Mouse (Mus musculus) embryonic facial prominence, embryonic 10.5 days (tissue): ENCODE measurements around the gene Rcbtb2. TPM values are rescaled to one million over a fixed set of nuclear protein-coding genes. Genes with fewer than 3 reads are reported as not detected.

Source experiments
- DNase-seq: peaks from one replicate; pipeline ENCODE4 v3.0.0-alpha.2; 2017; ENCODE audit warnings: low spot score
- H3K27ac ChIP-seq: fragments of 300-500 bp; sonication (generic); replicated peaks from 2 replicates; pipeline ENCODE4 v1.5.1; 2016; ENCODE audit warnings: mild to moderate bottlenecking
- H3K27me3 ChIP-seq: fragments of 300-500 bp; sonication (generic); replicated peaks from 2 replicates; pipeline ENCODE4 v1.6.1; 2016; ENCODE audit warnings: low read depth, mild to moderate bottlenecking; ENCODE audit not compliant: poor library complexity, severe bottlenecking
- H3K36me3 ChIP-seq: fragments of 300-500 bp; sonication (generic); replicated peaks from 2 replicates; pipeline ENCODE4 v1.6.1; 2016; ENCODE audit warnings: mild to moderate bottlenecking, moderate library complexity
- H3K4me1 ChIP-seq: fragments of 300-500 bp; sonication (generic); 2 replicates; pipeline ENCODE4 v1.6.1; 2016
- H3K4me3 ChIP-seq: fragments of 300-500 bp; sonication (generic); 2 replicates; pipeline ENCODE4 v1.5.1; 2016; ENCODE audit warnings: mild to moderate bottlenecking, moderate library complexity
- H3K9me3 ChIP-seq: fragments of 300-500 bp; sonication (generic); 2 replicates; pipeline ENCODE4 v1.6.1; 2016; ENCODE audit warnings: mild to moderate bottlenecking
- WGBS: fragments of 180-500 bp; shearing (Covaris S2); methylation state at CpG from one replicate; pipeline ENCODE4 v1.1.7; 2016; 5-methylcytosine and 5-hydroxymethylcytosine counted together
- polyA plus RNA-seq: library from polyadenylated mRNA; unstranded; fragments of >200 nt; fragmentation: Nextera tagmentation; extraction: Ambion mirVana; gene quantifications from 2 replicates; pipeline ENCODE4 v1.2.1, GENCODE M21; 2016

Gene Rcbtb2
- polyA plus RNA-seq, 1 experiment from 2014 or later: 171 TPM

DNA sequence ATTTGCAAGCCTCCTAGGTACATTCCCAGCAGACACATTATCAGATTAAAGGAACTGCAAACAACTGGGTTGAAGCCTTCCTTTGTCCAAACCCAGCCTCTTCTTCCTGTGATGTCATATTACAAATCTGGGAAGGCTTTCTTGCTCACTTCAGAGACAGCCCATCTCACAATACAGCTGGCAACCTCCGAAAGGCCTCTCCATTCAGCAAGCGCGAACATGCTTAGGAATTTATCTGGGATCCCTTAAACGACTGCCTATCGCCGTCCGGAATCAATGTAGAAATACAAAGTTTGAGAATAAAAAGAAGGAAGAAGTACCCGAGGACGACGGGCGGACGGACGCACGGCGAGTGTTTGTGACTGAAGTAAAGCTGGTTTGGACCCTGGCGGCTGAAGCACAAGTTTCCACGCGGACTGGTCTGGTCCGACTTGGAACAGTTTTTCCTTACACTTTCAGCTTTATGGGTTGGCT is 115.0 kb downstream of the Rcbtb2 start, which contains the start of gene Lpar6:
Lpar6 (plus strand) TSS at position 48 of the 474 bp plus-strand sequence.
- H3K27me3 ChIP-seq: no peaks in the 10 kb centered on the region
- peak within 1 kb of the TSS; percentile 66 for H3K4me3 ChIP-seq
- no peaks in the 10 kb centered on the region for H3K9me3 ChIP-seq
- peak within 1 kb of the TSS; percentile 94 for H3K27ac ChIP-seq
- H3K4me1 ChIP-seq: peaks cover 28% of the 10 kb centered on the region
- H3K36me3 ChIP-seq: peaks cover 18% of the 10 kb centered on the region
- DNase-seq: peak; percentile 75
- WGBS: under 1% methylated on average over 19 of the region's 19 CpGs

DNA sequence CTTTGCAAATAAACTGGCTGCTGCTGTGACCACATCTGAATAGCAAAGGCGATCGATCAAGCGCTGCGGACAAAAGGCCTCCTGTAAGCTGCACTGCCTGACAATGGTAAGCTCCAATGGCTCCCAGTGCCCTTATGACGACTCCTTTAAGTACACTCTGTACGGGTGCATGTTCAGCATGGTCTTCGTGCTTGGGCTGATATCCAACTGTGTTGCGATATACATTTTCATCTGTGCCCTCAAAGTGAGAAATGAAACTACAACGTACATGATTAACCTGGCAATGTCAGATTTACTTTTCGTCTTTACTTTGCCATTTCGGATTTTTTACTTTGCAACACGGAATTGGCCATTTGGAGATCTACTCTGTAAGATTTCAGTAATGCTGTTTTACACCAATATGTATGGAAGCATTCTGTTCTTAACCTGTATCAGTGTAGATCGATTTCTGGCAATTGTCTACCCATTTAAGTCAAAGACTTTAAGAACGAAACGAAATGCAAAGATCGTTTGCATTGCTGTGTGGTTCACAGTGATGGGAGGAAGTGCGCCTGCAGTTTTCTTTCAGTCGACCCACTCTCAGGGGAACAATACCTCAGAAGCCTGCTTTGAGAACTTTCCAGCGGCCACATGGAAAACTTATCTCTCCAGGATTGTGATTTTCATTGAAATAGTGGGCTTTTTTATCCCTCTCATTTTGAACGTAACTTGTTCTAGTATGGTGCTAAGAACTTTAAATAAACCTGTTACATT is 115.8 kb downstream of the Rcbtb2 start:
- peak; percentile 65 for DNase-seq
- Histone ChIP-seq H3K9me3 (no peaks in the 10 kb centered on the region), H3K27ac (peak overlapping the region; percentile 94), H3K4me3 (peak overlapping the region; percentile 66), H3K36me3 (peaks cover 18% of the 10 kb centered on the region), H3K27me3 (no peaks in the 10 kb centered on the region), H3K4me1 (peaks cover 28% of the 10 kb centered on the region)
- WGBS: under 1% methylated on average over 20 of the region's 20 CpGs

DNA sequence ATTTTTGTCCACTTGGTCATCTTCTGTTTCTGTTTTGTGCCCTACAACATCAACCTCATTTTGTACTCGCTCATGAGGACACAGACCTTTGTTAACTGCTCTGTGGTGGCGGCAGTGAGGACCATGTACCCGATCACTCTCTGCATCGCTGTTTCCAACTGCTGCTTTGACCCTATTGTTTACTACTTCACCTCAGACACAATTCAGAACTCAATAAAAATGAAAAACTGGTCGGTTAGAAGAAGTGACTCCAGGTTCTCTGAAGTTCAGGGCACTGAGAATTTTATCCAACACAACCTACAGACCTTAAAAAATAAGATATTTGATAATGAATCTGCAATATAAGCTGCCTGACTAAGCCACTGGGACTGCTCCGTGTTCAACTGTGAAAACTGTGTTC is 116.5 kb downstream of the Rcbtb2 start:
- peaks cover 19% of the 10 kb centered on the region for H3K36me3 ChIP-seq
- H3K4me1 ChIP-seq: peaks cover 24% of the 10 kb centered on the region

DNA sequence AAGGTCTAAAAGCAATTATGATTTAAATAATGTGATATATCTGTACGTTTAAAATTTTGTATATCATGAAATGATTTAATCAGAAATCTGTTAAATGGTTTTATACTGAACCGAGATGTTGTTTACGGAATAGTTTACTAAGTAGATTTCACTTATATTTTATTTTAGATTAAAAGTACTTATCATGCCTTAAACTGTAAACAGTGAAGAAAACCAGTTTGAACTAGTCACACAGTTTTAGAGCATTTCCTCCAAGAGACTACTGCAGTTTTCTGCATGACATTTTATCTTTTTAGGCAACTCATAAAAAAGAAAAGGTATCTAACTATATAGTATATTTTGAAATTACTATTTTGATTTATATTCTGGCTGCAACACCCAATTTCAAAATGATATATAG is 117.0 kb downstream of the Rcbtb2 start:
- Histone ChIP-seq H3K9me3 (no peaks in the 10 kb centered on the region), H3K27me3 (no peaks in the 10 kb centered on the region), H3K4me3 (peak overlapping the region; percentile 66), H3K36me3 (peaks cover 21% of the 10 kb centered on the region), H3K4me1 (peaks cover 18% of the 10 kb centered on the region), H3K27ac (peak overlapping the region; percentile 94)
- no peak for DNase-seq
- WGBS: 58% methylated on average over 3 of the region's 3 CpGs

More for the DNA sequence above, 116.5 kb downstream of the Rcbtb2 start:
- 0% methylated on average over 6 of the region's 6 CpGs for WGBS
- Histone ChIP-seq H3K9me3 (no peaks in the 10 kb centered on the region), H3K27me3 (no peaks in the 10 kb centered on the region), H3K27ac (peak overlapping the region; percentile 94), H3K4me3 (peak overlapping the region; percentile 66)
- DNase-seq: peak; percentile 49

DNA sequence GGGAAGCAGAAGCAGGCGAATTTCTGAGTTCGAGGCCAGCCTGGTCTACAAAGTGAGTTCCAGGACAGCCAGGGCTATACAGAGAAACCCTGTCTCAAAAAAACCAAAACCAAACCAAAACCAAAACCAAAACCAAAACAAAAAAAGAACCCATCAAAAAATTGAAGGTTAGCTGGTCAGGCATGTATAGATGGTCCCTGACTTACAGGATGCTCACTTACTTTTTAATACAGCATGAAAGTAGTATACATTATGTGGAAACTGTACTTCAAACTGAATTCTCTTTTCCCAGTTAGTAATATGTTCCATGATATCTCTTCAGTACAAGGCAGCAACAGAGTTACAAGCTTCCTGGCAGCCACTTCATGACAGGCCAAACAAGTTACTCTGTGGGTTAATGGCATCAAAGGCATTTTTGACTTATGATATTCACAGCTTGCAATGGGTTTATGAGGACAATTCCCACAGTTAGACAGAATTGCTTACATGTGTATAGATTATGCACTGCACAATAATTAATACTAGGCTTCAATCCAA is 121.3 kb downstream of the Rcbtb2 start:
- Histone ChIP-seq H3K4me1 (no peaks in the 10 kb centered on the region), H3K27me3 (no peaks in the 10 kb centered on the region)
- 92% methylated on average over 2 of the region's 2 CpGs for WGBS

DNA sequence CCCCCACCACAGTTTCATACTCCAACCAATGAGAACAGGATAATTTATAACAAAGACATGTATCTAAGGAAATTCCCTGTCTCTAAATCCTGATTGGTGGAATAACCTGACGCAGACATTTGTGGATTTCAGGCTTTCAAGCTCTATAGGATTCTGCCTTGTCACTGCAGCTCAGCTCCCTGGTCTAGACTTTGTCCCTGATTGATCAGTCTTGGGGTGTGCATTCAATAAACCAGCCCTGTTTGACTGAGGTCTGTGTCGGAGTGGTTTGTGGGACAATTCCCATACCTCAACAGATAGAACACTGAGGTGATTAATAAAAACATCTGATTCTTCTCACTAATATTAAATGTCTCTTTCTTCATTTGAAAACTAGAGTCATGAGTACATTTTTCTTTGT is 127.2 kb downstream of the Rcbtb2 start:
- 93% methylated on average over 2 of the region's 2 CpGs for WGBS
- Histone ChIP-seq H3K27ac (no peak overlapping the region), H3K4me3 (no peak overlapping the region), H3K9me3 (no peaks in the 10 kb centered on the region), H3K4me1 (peaks cover 8% of the 10 kb centered on the region), H3K27me3 (no peaks in the 10 kb centered on the region), H3K36me3 (no peaks in the 10 kb centered on the region)
- no peak for DNase-seq

More for the DNA sequence above, 121.3 kb downstream of the Rcbtb2 start:
- Histone ChIP-seq H3K9me3 (no peaks in the 10 kb centered on the region), H3K27ac (no peak overlapping the region), H3K4me3 (no peak overlapping the region), H3K36me3 (peaks cover 21% of the 10 kb centered on the region)
- no peak for DNase-seq

DNA sequence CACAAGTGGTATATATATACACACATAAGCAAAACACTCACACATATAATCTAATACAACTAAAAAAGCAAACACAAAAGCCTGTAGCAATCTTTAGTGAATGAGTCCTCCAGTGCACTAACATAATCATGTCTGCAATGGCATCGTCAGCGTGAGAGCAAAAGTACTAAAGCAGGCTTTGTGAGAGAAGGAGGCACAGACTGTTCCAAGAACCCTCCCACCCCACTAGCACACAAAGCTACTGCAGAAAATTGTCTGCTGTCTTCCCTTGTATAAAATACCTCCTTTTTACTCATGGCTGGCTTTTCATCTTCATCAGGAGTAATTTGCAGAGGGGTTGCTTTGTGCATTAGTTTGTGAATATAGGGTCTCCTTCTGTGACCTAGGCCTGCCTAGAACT is 129.4 kb downstream of the Rcbtb2 start:
- peaks cover 8% of the 10 kb centered on the region for H3K4me1 ChIP-seq
- H3K4me3 ChIP-seq: no peak overlapping the region
- H3K27ac ChIP-seq: no peak overlapping the region
- H3K27me3 ChIP-seq: no peaks in the 10 kb centered on the region
- H3K36me3 ChIP-seq: no peaks in the 10 kb centered on the region
- WGBS: 70% methylated on average over 2 of the region's 2 CpGs
- DNase-seq: no peak
- H3K9me3 ChIP-seq: no peaks in the 10 kb centered on the region

DNA sequence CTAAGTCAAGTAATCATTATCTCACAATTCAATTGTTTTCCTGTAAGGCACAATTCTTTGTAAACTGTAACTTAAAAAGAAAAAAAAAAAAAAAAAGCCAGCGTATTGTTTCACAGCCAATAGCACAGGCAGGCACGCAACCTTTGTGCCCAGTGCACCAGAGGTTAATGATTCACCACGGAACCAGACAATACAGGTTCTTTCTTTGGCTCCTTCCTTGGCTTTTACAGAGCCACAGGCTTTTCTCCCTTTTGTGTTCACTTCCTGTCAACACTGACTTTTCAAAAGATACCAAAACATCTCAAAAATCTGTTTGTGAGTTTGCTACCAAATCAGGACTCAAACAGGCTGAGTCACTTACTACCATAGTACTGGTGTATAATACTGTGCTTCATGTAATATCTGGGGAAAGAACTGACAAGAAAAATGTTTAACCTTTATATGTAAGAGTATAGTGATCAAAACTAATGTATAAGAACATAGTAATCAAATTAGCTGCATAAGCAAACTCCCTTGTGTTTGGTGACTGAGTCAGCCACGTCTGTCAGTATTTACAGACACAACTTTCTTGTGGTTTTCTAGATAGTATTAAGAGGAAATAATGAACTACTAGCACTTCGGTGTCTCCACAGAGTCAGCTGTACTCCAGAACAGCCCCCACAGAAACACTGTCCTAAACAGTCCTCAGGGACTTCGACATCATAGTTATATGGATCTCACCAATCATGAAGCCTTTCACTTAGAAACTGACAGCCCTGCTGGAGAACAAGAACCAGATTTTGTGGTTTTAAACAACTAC is 130.8 kb downstream of the Rcbtb2 start:
- no peak overlapping the region for H3K27ac ChIP-seq

DNA sequence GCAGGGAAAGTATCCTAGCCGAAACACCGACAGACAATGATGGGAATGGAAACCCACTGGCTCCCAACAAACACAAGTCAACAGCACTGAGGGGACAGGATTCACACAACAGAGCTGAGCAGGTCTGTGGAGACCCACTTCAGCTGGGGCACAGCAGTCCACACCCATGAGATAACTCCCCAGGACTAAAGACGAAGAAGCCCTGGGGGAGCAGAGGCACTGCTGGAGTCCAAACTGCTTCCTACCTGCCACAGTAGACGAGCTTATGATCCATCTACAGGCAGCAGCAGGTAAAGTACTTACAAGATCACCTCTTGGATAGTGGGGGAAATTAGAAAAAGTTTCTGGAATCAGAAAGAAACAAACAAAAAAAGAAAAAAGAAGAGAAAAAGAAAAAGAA is 131.6 kb downstream of the Rcbtb2 start:
- peaks cover 11% of the 10 kb centered on the region for H3K4me1 ChIP-seq
- 72% methylated on average over 4 of the region's 4 CpGs for WGBS
- no peaks in the 10 kb centered on the region for H3K27me3 ChIP-seq
- no peak for DNase-seq
- no peaks in the 10 kb centered on the region for H3K9me3 ChIP-seq
- no peaks in the 10 kb centered on the region for H3K36me3 ChIP-seq
- no peak overlapping the region for H3K4me3 ChIP-seq
- H3K27ac ChIP-seq: peak overlapping the region; percentile 65; the same call in 1 of the 2 replicates

More for the DNA sequence above, 130.8 kb downstream of the Rcbtb2 start:
- H3K4me1 ChIP-seq: peaks cover 11% of the 10 kb centered on the region
- WGBS: 49% methylated on average over 6 of the region's 6 CpGs
- H3K9me3 ChIP-seq: no peaks in the 10 kb centered on the region
- DNase-seq: no peak
- H3K27me3 ChIP-seq: no peaks in the 10 kb centered on the region
- H3K36me3 ChIP-seq: no peaks in the 10 kb centered on the region
- no peak overlapping the region for H3K4me3 ChIP-seq

DNA sequence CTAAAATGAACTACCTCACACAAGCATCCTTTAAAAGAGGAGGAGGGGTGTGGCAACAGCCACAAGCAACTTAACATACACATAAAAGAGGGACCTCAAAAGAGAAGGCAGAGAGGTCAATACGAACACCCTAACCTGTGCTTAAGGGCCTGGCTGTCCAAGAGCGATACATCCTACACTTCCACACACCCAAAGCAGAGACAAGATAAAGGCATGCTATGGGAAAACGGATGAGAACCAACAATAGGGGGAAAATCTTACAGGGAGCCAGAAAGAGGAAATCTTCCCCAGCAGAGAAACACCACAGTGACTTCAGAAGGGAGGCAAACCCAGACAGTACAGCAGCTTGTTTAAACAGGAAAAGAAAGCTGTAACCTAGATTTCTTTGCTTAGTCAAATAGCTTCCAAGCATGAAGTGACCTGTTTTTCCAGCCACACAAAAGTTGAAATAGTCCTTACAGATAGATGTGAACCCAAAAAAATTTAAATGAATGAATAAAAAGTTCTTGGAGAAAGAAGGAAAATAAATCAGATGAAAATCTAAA is 132.7 kb downstream of the Rcbtb2 start:
- Histone ChIP-seq H3K27ac (no peak overlapping the region), H3K27me3 (no peaks in the 10 kb centered on the region), H3K36me3 (no peaks in the 10 kb centered on the region), H3K9me3 (no peaks in the 10 kb centered on the region), H3K4me3 (no peak overlapping the region), H3K4me1 (peaks cover 11% of the 10 kb centered on the region)
- DNase-seq: no peak
- 61% methylated on average over 3 of the region's 3 CpGs for WGBS

DNA sequence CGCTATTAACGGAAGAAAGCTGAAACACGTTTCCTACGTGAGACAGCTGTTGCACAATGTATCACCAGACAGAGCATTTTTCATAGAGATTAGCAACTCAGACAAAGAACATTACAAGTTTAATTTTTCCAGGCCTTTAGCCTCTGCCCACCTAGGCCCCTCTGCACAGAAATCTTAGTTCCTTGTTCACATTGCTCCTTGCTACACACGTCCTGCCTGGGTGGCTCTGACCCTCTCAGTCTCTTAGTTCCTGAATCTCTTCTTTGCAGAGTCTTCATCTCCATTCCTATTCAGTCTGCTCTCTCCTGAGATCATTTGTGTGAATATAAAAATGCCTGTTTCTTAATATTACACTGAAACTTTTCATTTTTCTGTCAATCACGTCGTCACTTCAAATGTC is 134.5 kb downstream of the Rcbtb2 start:
- 78% methylated on average over 7 of the region's 7 CpGs for WGBS
- Histone ChIP-seq H3K27me3 (no peaks in the 10 kb centered on the region), H3K36me3 (peaks cover 4% of the 10 kb centered on the region), H3K4me1 (peaks cover 11% of the 10 kb centered on the region), H3K9me3 (no peaks in the 10 kb centered on the region), H3K4me3 (no peak overlapping the region), H3K27ac (no peak overlapping the region)
- DNase-seq: no peak
